Mouse (Mus musculus) CD4-positive, CD25-positive, alpha-beta regulatory T cell, adult 4 months (primary cell): Measurements from ENCODE around the gene Cct7. TPM values are rescaled to one million over a fixed set of nuclear protein-coding genes. Genes with fewer than 3 reads are reported as not detected.
"Not testable (repeated sequence)": the region's sequence is repeated elsewhere in the genome, so short reads cannot be mapped to it uniquely, and the experiment has no call there.

ENCODE experiments used
- ATAC-seq: one replicate; pipeline ENCODE4 v1.8.0; 2017
- polyA plus RNA-seq, 2 experiments: library from polyadenylated mRNA; unstranded; fragments of 100-300 nt; shearing (Covaris generic); gene quantifications; one replicate each; pipeline ENCODE4 v1.2.1; 2017

The Cct7 gene
- polyA plus RNA-seq = 100 to 1,000 TPM; 315 to 339 TPM

- ATAC-seq = peak; percentile 86
Measured at GRCm38 (mm10) chr6:85450697-85451663, at the start of gene Cct7. Gene Cct7 (plus strand): TSS chr6:85451514.

GRCm38 (mm10) chr6:85402613-85403012 is 48.7 kb upstream of the Cct7 start:
- ATAC-seq = no peak

GRCm38 (mm10) chr6:85403039-85403438 is 48.3 kb upstream of the Cct7 start:
- no peak for ATAC-seq

GRCm38 (mm10) chr6:85409003-85409402 is 42.3 kb upstream of the Cct7 start:
- no peak for ATAC-seq

GRCm38 (mm10) chr6:85410771-85411273 is 40.5 kb upstream of the Cct7 start:
- ATAC-seq = peak; percentile 47

- no peak for ATAC-seq
Measured at GRCm38 (mm10) chr6:85415829-85416228, 35.5 kb upstream of the Cct7 start.

GRCm38 (mm10) chr6:85419150-85419549 is 32.2 kb upstream of the Cct7 start:
- ATAC-seq = no peak

GRCm38 (mm10) chr6:85423836-85424379 is 27.4 kb upstream of the Cct7 start, which contains the start of gene Noto:
Gene Noto (plus strand): TSS chr6:85423886.
- no peak for ATAC-seq

- no peak for ATAC-seq
Measured at GRCm38 (mm10) chr6:85431274-85431841, 20.0 kb upstream of the Cct7 start.

- peak; percentile 93 for ATAC-seq
Measured at GRCm38 (mm10) chr6:85431842-85432431, 19.4 kb upstream of the Cct7 start, which contains the start of gene Smyd5. Gene Smyd5 (plus strand): TSS chr6:85431989.

GRCm38 (mm10) chr6:85433865-85434264 is 17.4 kb upstream of the Cct7 start:
- ATAC-seq = no peak

- ATAC-seq = no peak
Measured at GRCm38 (mm10) chr6:85436204-85436603, 15.1 kb upstream of the Cct7 start.

- ATAC-seq = no peak
Measured at GRCm38 (mm10) chr6:85436631-85437030, 14.7 kb upstream of the Cct7 start.

- ATAC-seq = no peak
Measured at GRCm38 (mm10) chr6:85441142-85441541, 10.2 kb upstream of the Cct7 start.

GRCm38 (mm10) chr6:85443488-85444233 is 7.7 kb upstream of the Cct7 start:
- ATAC-seq = no peak

- ATAC-seq = no peak
Measured at GRCm38 (mm10) chr6:85444266-85444965, 6.9 kb upstream of the Cct7 start.

GRCm38 (mm10) chr6:85445286-85445685 is 6.0 kb upstream of the Cct7 start:
- ATAC-seq = no peak

- no peak for ATAC-seq
Measured at GRCm38 (mm10) chr6:85447351-85447750, 4.0 kb upstream of the Cct7 start.

- not testable (repeated sequence) for ATAC-seq
Measured at GRCm38 (mm10) chr6:85450140-85450539, 1.2 kb upstream of the Cct7 start.

- ATAC-seq = peak; percentile 63
Measured at GRCm38 (mm10) chr6:85451664-85452410, 523 bp downstream of the Cct7 start, which contains the start of gene Pradc1. Gene Pradc1 (minus strand): TSS chr6:85451970.

GRCm38 (mm10) chr6:85452411-85452665 is 1.0 kb downstream of the Cct7 start:
- peak; percentile 11 for ATAC-seq
